Mouse (Mus musculus): ENCODE results near the gene Akap12.

Akap12 gene

DNA sequence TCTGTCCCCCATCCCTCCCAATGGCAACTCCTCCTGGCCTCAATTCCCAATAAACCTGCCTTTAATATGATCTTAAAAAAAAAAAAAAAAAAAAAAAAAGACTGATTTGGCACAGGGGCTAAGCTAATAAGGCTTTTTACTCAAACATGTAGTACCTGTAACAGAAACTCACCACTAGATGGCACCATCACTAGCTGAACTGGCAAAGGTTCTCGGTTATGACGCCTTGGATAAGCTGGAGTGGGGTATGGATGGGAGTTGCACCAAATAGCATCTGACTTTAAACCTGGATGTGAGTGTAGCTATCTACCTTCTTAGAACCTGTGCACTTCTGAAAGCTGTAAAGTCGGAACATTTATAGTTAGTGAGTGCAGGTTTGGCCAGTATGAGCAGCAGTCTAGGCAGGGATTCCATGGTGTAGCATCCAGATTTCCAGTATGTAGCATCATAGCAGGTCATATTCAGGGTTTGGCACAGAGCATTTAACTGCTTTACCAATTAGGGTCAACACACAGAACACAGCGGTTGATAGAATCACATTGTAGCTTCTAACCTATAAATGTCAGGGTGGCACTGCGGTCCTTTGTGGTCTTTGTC, 138.8 kb downstream of the Akap12 start:
- DNase-seq (ENCODE audit: low spot score in 2 of 2) = no peak

DNA sequence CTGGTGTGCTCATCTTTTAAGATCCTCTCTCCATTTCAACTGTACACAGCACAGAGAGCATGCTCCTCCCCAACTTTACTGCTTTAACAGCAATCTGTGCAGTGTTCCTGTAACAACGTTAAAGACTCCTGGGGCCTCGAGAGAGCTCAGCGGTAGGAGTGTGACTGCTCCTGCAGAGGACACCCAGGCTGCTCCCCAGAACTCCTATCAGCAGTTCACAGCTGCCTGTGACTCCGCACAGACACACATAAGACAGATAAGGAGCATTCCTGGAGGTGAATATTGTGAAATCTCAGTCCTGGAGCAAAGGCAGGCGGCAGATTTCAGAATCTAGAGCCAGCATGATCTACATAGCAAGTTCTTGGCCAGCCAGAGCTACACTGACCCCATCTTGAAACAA, 139.3 kb downstream of the Akap12 start:
- DNase-seq (ENCODE audit: low spot score in 2 of 2) = no peak

DNA sequence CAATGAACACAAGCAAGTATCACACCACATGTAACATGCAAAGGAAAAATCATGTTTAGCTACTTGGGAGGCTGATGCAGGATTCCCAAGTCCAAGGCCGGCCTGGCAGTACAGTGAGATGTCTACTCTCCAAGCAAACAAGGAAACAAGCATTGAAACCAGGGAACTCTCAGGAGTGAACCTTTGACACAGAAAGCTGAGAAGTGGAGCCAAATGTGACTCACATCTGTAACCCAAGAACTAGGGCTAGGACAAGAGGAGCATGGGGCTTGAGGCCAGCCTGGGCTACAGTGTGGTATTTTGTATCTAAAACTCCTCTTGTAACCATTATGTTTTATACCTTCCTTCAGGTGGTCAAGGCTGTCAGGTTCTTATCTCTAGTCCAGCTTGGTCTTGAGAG, 141.0 kb downstream of the Akap12 start:
- no peak for DNase-seq (ENCODE audit: low spot score in 2 of 2)

Measured in urinary bladder, postnatal 36 days (tissue).